Mouse (Mus musculus) thymus, adult 18-20 months (tissue): ENCODE measurements around the gene Csad.
"Not testable (repeated sequence)": the region's sequence is repeated elsewhere in the genome, so short reads cannot be mapped to it uniquely, and the experiment has no call there.

Source experiments
- DNase-seq, 2 experiments: peaks; one replicate each; pipeline ENCODE4 v3.0.0; 2022; ENCODE audit warnings: mixed read lengths in 2 of 2

Csad gene

DNA sequence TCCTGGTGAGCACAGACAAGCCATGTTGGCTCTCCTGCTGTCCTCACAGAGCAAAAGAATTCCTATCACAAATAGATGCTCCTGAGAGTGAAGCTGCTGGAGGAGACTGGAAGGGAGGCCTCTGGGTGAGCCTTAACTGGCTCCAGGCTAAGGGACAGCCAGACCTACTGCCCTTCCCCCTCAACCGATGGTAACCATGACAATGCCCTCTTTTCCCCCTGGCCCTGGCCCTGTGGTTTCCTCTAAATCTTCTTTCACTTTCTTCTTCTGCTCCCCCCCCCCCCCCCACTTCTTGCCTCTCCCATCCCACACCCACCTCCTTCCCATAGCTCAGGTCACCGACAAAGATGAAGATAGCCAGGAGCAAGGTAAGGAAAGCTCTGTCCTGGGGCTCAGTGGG, 29.4 kb upstream of the Csad start:
- peak in 1 of 2 experiments; percentile 47 for DNase-seq

DNA sequence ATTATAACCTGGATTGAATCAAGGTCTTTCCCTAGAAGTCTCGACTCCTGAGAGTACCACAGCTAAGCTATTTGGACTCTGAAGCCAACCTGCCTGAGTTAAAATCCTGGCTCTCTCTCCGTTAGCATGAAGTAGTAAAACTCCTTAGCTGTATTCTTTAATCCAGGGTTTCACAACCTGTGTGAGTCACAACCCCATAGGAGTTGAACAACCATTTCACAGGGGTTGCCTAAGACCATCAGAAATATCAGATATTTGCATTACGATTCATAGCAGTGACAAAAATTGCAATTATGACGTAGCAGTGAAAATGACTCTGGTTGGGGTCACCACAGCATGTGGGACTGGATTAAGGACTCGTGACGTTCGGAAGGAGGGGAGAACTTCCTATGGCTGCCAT, 28.2 kb upstream of the Csad start:
- DNase-seq: no peak

DNA sequence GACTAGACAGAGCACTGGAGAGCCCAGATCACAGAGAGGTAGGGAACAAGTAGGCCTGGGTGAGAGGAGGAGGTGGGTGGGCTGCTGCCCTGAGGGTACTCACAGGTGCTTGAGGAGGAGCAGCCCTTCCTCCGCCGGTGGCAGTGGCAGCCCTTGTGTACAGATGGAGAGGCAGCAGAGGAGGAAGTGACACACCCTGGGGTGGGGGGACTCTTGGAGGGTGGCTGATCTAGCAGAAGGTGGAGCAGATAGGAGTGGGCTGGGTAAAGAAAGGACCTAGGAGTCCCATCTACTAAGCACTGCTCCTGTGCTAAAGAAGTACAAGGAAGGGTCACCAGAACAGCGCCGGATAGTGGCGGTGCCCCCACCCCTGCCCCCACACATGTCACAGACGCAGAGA, 27.2 kb upstream of the Csad start, which contains the start of gene Itgb7:
Gene Itgb7 (minus strand): TSS at position 197 of the 400 bp plus-strand sequence.
- peak; percentile 74 to 82 for DNase-seq

DNA sequence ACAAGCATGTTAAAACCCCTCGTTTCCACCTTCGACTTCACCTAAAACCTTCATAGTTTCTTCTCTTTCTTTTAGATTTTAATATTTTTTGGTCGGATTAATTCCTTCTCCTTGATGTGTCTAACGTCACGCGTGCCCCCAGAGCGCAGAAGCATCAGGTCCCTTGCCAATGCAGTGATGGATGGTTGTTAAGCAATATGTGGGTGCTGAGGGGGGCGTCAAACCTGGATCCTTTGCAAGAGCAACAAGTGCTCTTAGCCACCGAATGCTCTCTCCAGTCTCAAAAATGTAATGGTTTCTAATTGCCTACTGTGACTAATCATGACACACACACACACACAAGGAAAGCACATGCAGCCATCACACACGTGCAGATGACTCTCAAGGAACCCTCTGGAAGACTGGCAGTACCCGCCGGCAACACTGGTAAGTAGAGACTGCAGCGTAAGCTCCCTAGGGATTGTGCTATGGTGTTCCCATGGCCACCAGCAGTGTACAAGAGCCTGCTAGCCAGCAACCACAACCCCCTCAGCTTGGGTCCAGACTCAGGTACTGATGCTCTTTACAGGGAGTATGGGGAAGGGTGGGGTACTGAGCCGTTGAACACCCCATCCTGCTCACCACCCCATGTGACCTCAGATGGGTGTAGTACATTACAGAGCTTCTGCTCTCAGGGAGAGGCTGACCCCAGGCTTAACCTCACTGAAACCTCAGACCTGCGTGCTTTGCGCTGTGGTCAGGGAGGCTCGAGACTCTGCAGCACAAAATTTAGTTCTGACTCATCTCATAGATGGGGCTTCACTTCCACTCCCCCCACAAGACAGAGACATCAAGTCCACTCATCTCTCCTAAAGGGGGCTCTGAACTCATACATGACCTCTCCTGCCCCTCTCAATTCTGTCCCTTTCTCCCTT, 26.1 kb upstream of the Csad start:
- no peak for DNase-seq

DNA sequence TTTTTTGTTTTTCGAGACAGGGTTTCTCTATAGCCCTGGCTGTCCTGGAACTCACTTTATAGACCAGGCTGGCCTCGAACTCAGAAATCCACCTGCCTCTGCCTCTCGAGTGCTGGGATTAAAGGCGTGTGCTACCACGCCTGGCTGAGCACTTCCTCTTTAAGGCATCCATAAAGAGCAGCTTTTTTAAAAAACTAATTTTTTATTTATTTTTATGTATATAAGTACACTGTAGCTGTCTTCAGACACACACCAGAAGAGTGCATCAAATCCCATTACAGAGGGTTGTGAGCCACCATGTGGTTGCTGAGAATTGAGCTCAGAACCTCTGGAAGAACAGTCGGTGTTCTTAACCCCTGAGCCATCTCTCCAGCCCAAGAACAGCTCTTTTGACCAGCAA, 21.1 kb upstream of the Csad start:
- not testable (repeated sequence) for DNase-seq

DNA sequence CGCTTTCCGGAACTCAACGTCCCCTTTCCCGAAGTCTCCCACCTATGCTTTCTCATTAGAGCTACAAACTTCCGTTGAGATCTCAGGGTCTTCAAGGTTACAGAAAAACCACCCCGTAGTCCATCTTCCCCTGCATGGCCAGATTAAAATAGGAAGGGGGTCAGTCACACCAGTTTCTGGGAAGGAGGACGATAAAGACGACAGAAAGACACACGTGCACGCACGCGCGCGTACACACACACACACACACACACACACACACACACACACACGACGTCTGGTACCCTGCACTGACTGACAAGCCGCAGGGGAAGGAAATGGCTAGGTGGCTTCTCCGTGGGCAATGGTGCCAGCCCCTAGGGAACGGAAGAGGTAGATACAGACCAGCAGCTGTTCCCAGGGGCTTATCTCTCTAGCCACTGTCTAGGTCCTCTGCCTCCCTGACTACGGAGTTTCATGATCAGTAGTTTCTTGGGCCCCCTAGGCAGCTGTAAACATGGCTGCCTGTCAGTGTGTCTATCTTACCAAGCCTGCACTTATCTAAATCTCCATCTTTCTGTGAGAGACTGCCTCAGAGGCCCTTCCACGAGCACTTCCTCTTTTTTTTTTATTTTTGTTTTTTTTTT, 20.6 kb upstream of the Csad start:
- peak; percentile 65 to 80 for DNase-seq

DNA sequence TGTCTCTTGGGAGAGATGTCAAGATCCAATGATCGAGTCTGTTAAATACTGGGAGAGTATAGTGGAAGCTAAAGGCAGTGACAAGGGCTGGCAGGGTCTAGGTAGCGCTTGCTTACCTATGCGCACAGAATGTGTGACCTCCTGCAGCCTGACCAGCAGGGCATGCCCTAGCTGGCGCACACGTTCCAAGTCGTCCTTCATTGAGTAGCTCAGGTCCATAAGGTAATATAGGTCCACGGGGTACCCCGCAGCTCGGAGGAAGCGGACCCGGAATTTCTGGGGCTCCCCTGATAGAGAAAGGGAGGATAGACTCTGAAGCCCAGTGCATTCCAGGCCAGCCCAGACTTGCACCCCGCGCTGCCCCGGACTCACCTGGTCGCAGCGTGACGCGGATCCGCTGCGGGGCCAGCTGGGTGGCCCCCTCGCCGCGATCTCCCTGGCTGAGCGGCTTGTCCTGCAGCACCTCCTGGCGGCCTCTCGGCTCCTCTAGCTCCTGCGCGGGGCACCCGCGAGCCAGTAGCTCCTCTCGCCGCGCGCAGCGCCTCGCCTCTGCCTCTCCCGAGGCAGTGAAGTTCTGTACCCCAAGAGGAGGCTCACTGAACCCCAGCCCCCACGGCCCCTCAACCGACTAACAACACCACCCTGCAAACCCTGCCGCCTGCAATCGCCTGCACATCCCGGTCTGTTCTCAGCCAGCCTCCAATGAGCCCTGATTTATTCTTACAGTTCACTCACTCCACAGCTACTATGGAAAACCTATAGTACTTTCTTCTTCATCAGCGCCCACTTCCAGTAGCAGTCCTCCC, 19.9 kb upstream of the Csad start:
- peak; percentile 83 to 84 for DNase-seq

DNA sequence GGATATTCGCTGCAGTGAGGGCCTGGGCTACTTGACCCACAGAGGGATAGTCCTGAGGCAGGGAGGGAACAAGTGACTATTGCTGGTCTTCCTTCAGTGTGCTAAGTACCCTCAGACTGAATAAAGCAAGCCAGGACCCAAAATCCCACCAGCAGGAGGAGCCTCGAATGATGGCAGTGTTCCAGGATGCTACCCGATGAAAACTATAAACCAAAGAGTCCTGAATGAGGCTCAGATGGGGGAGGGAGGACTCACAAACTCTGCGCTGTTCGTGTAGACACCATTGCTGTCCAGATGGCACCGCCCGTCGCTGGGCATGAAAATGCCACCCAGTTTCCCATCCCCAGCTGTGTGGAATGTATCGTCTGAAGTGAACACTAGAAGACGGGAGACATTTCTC, 17.9 kb upstream of the Csad start:
- DNase-seq: no peak

DNA sequence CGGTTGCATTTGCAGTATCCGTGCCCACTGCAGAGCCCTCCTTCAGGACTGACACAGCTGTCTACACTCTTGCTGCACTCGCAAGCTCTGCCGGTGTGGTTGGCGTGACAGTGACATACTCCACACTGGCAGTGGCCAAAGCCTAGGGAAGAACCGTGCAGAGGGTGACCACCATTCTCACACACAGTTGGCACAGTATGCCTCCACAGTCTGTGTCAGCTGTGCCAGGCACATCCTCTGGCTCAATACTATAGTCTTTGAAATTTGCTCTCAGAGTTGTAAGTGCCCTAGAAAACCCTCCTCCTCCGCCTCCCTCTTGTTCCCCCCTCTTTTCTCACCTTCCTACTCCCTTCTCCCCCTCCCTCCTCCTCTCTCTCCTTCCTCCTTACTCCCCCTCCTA, 12.8 kb upstream of the Csad start:
- no peak for DNase-seq

DNA sequence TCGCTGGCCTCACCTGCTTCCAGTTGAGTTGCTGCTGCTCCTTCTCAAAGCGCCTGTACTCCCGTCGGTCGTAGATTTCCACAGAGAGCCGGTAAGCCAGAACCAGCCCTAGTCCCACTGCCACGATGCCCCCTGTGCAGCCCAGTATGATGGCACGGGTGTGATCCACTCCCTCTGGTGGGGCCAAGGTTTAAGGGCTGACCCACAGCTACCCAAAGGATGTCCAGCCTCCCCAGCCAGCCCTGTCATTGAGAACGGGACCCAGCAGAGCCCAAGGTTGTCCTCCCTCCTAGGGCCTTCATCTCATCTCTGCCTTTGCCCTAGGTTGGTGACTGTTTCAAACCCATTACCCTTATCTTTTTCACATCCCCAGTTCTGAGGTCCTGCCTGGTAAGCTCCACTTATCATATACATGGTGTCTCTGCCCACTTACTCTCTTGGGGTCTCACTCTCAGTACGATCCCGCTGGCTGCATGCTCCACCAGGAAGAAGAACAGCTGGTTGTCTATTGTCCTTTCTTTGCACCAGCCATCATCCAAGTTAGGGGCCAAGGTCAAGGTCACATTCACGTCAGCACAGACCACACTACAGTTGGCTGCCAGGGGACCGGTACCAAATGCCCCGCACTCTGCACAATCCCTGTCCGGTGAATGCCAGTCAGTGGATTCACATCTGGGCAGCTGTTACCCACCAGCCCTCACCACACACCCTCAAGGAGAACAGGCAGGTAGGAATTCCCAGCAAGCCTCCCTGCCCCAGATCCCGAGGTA, 12.1 kb upstream of the Csad start:
- no peak for DNase-seq

DNA sequence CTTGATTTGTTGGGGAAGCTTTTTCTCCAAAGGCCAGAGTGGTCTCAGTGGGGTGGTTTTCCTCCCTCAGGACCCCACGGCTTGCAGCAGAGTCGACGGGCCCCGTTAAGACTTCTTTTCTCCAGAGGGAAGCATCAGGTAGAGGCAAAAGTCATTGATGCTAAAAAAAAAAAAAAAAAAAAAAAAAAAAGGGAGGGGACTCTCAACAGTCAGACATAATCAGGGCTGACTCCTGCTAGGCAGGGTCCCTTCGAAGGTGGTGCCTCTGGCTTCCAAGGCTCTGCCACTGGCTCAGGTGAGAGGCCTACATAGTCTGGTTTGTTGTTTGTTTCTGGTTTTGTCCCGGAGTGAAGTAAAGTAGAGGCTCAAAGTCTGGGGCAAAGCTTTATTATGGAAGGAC, 11.1 kb upstream of the Csad start:
- no peak for DNase-seq

DNA sequence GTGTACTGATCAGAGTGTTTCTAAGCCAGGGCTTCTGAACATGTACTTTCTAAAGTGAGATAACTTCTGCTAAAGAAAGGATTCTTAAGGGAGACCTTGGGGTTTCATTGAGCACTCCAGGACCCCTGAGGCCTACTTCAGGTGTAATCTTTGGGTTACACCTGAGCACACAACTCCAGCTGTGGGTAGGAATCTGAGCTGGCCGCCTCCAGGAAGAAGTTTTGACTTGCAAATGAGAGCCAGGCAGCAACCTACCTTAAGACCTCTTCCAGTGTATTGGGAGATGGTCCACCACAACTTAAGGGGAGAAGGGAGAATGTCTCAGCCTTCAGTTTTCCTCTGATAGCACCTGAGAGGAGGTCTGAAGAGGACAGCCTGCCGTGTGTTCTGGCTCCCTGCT, 9.6 kb upstream of the Csad start:
- no peak for DNase-seq

DNA sequence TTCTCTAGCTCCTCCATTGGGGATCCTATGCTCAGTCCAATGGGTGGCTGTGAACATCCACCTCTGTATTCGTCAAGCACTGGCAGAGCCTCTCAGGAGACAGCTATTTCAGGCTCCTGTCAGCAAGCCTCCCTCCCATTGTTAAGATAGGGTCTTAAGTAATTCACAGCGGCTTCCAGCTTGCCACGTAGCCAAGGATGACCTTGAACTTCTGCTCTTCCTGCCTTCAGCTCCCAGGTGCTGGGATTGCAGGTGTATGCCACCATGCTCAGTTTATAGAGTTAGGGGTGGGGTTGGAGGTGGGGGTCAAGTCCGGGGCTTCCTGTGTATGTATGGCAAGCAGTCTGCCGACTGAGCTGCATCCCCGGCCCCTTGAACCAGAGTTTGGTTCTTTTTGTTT, 7.4 kb upstream of the Csad start:
- no peak for DNase-seq

DNA sequence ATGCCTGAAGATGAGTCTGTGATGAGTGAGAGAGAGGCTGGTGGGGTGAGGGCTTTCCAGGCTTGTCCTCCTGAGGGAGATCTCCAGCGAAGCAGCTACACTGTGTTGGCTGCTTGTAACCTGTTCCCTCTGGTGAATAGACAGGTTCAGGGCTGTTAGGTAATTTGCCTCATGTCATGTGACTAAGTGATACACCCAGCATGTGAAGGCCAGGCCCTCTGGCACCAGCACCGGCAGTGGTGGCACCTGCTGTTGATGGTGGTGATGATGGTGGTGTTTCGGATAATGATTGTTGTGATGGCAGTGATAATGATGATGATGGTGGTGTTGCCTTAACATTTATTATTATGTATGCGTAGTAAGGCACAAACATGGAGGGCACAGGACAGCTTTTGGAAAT, 6.3 kb upstream of the Csad start:
- DNase-seq: no peak

DNA sequence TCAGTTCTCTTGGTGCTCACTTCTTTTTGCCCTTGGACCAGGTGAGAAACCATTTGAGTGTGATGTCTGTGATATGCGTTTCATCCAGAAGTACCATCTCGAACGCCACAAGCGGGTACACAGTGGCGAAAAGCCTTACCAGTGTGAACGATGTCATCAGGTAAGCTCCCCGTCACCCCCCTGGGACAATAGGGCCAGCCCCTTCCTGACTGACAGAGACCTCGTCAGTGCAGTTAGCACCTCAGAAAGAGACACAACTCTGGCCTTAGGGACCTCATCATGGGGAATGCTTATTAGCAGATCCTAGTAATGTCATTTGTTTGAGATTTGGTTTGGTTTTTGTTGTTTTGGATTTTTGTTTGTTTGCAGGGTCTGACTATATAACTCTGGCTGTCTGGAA, 4.6 kb upstream of the Csad start:
- no peak for DNase-seq

DNA sequence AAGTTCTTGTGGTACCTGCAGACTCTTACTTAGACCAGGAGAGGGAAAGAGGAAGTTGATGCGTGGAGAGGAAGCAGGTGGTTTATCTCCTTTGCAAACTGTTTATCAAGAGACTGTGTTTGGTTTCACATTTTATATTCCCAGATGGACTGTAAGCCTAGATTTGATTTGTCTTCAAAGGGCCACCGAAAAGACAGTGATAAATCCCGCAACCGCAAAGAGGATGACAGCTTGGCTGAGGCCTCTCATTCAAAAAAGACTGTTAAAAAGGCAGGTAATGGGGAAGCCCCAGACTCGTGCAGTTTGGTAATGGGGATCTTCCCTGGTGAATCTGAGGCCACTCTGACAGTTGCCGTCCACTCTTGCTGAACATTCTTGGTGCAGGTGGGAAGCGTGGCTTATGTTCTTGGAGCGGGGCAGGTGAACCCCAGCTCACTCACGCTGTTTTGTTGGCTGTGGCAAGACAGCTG, 3.6 kb upstream of the Csad start:
- no peak for DNase-seq

DNA sequence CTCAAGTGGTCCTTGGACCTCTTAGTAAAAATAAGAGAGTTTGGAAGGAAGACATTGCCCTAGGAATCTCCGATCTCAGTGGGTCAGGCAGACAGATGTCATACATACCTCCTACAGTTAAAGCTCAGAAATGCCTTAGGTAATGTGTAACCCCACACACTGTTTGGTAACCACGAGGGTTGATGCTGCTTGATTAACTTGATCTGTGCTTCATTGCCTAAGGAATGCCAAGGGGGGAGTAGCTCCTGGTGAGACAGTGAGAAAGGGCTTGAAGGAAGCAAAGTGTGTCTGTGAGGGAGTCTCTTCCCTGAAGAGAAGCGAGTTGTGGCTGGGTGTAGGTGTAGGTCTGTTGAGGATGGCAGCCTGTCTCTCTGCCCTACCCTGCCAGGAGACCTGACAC, 2.8 kb upstream of the Csad start:
- DNase-seq: no peak

DNA sequence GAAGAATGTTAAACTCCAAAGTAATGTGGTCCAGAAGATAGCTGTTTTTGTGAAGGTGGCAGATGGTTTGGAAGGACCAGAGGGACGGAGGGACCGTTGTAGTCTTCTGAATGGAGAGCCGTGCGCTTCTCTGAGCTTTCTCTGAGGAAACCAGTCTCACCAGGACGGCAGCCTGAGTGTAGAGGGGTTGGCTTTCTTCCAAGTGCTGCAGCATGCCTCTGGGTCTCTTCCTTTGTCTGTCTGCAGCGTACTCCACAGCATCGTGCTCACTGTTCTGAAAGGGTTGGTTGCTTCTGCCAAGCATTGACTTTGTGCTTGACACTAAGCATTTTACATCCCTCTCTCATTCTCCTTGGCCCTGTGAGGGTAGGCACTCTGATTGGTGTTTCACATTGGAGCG, 1.3 kb upstream of the Csad start:
- DNase-seq: no peak

DNA sequence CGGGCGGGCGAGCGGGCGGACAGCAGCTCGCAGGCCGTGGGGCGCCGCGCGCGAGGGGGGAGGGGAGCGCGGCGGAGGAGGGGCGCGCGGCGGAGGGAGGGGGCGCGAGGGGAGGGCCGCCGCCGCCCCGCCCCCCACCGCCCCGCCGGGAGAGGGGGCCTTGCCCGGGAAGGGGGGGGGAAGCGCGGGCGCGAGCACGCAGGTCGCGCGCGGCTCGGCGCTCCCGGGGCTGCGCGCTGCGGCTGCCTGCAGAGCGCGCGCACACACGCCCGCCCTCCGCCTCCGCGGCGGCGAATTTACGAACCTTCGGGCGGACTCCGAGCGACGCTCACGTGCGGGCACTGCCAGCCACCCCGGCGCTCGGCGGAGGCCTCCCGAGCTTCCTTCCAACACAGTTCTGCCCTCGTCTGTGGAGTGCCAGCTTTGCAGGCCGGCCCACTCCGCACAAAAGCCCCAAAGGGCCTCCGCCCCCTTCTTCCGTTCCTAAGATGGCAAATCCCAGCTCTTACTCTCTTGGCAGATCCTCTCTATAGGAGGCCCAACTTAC, 616 bp downstream of the Csad start:
- peak; percentile 59 to 69 for DNase-seq

DNA sequence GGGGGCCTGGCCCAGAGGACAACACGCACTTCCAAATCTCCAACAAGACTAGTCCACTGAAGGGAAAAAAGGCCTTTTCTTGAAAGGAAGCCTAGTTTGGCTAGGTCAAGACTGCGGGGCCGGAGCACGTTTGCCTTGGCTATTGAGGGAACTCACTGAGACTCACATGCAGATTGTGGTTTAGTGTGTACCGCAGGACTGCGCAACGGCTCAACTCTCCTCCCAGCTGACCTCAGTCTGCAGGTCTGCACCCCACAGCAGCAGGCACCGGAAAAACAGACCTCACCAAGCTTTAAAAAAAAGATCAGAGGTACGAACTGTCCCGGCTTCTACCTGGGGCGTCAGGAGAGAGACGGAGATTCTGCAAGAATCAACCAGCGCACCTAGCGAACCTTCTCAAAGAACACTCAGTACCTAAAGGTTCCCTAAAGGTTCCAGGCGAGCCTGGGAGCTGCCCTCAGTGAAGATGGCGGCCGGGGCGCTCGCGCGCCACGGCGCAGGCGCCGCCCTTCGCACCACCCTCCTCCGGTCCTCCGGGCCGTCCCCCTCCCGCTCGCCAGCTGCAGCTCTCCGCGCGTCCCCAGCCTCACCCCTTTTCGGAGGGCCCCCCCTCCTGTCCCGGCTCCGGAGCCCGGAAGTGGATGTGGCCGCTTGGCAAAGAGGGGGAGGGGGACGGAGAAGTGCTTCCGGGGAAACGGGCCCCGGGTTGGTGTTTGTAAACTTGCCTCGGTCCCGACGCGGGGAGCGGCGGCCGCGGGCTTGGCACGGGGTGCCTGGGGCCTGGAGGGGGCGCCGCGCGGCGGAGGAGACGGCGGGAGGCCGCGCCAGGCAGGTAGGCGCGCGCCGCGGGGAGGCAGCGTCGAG, 1.3 kb downstream of the Csad start, which contains the start of gene Zfp740:
Gene Zfp740 (plus strand): TSS at position 279 of the 864 bp plus-strand sequence.
- peak; percentile 97 for DNase-seq

DNA sequence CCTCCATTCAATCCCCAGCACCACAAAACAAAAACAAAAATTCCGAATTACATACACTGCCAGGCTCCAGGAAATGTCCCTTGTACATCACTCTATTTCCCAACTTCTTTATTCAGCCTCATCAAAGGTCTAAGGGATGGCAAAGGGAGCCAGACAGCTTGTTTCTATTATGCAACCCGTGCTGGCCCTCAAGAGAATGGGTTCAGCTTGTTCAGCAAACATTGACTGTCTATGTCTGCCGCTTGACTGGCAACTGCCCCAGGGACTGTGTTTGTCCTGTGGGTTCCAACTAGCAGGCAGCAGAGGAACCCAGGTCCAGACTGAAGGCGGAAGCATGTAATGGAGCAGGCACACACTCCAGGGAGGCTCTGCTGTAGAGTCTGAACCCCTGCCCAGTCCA, 5.7 kb downstream of the Csad start:
- DNase-seq: no peak
